Mouse (Mus musculus): ENCODE results near the gene Aplp2. TPM values are rescaled to one million over a fixed set of nuclear protein-coding genes. Genes with fewer than 3 reads are reported as not detected.

The Aplp2 gene
- polyA plus RNA-seq, 1 experiment from 2014 or later = 292 TPM

DNA sequence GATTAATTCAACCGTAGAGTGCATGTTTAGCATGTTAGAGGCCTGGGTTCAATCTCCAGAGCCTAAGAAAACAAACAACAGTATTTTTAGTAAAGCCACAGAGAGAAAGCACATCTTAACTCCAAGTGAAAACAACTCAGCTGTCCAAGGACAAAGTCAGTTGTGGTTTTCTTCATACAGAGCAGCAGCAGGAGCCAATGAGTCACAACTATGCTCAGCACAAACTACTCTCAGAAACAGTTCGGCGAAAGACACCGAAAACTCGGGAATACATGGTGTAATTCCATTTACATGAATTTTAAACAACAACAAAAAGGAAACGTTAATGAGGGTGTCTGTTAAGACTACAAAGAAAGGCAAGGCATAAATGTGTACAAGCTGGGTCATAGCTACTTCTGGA lies 8.5 kb downstream of the Aplp2 start:
- Histone ChIP-seq H3K4me2 (replicated peaks; ENCODE audit: low read depth, low read length) (no peak overlapping the region), H3K9me3 (ENCODE audit: control insufficient read depth, low read depth, low read length) (no peaks in the 10 kb centered on the region)
- WGBS = 81% methylated on average over 6 of the region's 6 CpGs

DNA sequence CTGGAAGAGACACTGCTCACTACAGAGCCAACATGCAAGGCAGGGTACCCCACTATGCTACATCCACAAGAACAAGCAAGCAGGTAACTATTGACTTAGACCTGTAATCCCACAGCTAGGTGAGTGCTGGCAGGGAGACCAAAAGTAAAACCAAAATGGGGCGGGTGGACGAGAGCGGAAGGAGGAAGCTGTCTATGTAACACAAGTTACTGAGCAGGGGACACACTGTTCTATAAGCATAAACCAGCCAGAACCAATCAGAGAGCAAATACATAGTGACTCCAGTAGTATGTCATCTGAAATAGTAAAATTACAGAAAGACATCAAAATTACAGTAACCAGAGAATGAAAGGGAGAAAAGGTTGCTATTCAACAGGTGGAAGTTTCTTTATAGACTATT lies 13.0 kb downstream of the Aplp2 start:
- H3K9ac ChIP-seq (replicated peaks; ENCODE audit: low read depth, low read length) = no peak overlapping the region
- WGBS = 93% methylated on average over 3 of the region's 3 CpGs
- no peak overlapping the region for H3K4me2 ChIP-seq (replicated peaks; ENCODE audit: low read depth, low read length)
- no peak overlapping the region for H3K4me3 ChIP-seq (ENCODE audit: low read depth, low read length)
- 0 out of 2 replicates have a peak, but pooled peaks cover 3% of the 10 kb centered on the region for H3K9me3 ChIP-seq (ENCODE audit: control insufficient read depth, low read depth, low read length)
- ATAC-seq (ENCODE audit: insufficient number of reproducible peaks, insufficient read depth, low FRiP score, low read depth) = no peak
- no peaks in the 10 kb centered on the region for H3K4me1 ChIP-seq (ENCODE audit: control insufficient read depth, insufficient read depth, low read length)
- H3K27ac ChIP-seq (ENCODE audit: low read length) = no peak overlapping the region
- no peaks in the 10 kb centered on the region for H3K27me3 ChIP-seq (ENCODE audit: control insufficient read depth, insufficient read depth, low read length)
- no peaks in the 10 kb centered on the region; the same call in 1 of the 2 replicates for H3K36me3 ChIP-seq (ENCODE audit: control insufficient read depth, insufficient read depth, low read length)

More for the DNA sequence above, 8.5 kb downstream of the Aplp2 start:
- no peak for ATAC-seq (ENCODE audit: insufficient number of reproducible peaks, insufficient read depth, low FRiP score, low read depth)
- Histone ChIP-seq H3K27me3 (ENCODE audit: control insufficient read depth, insufficient read depth, low read length) (no peaks in the 10 kb centered on the region), H3K4me1 (ENCODE audit: control insufficient read depth, insufficient read depth, low read length) (peaks cover 14% of the 10 kb centered on the region), H3K27ac (ENCODE audit: low read length) (no peak overlapping the region), H3K9ac (replicated peaks; ENCODE audit: low read depth, low read length) (no peak overlapping the region), H3K4me3 (ENCODE audit: low read depth, low read length) (no peak overlapping the region), H3K36me3 (ENCODE audit: control insufficient read depth, insufficient read depth, low read length) (no peaks in the 10 kb centered on the region)

DNA sequence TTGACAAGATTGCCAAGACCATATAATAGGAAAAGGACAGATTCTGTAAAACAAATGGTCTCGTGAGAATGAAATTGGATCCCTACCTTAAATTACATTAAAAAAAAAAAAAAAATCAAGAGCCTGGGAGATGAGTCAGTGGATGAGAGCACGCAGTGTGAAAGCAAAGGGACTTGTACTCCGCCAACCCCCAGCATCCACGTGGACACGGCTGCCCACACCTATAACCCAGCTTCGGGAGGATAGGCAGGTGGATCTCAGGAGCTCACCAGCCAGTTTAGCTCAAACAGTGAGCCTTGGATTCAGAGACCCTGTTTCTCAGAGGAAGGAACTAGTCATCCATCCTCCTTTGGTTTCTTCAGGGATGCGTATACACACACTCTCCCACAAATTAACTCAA lies 13.8 kb downstream of the Aplp2 start:
- WGBS = 92% methylated on average over 7 of the region's 7 CpGs
- no peaks in the 10 kb centered on the region for H3K4me1 ChIP-seq (ENCODE audit: control insufficient read depth, insufficient read depth, low read length)
- 0 out of 2 replicates have a peak, but pooled peaks cover 3% of the 10 kb centered on the region for H3K9me3 ChIP-seq (ENCODE audit: control insufficient read depth, low read depth, low read length)
- H3K9ac ChIP-seq (replicated peaks; ENCODE audit: low read depth, low read length) = no peak overlapping the region
- no peak for ATAC-seq (ENCODE audit: insufficient number of reproducible peaks, insufficient read depth, low FRiP score, low read depth)
- no peak overlapping the region for H3K4me3 ChIP-seq (ENCODE audit: low read depth, low read length)
- H3K36me3 ChIP-seq (ENCODE audit: control insufficient read depth, insufficient read depth, low read length) = no peaks in the 10 kb centered on the region; the same call in 1 of the 2 replicates
- no peak overlapping the region for H3K4me2 ChIP-seq (replicated peaks; ENCODE audit: low read depth, low read length)
- H3K27ac ChIP-seq (ENCODE audit: low read length) = no peak overlapping the region
- H3K27me3 ChIP-seq (ENCODE audit: control insufficient read depth, insufficient read depth, low read length) = no peaks in the 10 kb centered on the region

- Histone ChIP-seq H3K9me3 (ENCODE audit: control insufficient read depth, low read depth, low read length) (0 out of 2 replicates have a peak, but pooled peaks cover 3% of the 10 kb centered on the region), H3K27ac (ENCODE audit: low read length) (no peak overlapping the region), H3K9ac (replicated peaks; ENCODE audit: low read depth, low read length) (no peak overlapping the region), H3K36me3 (ENCODE audit: control insufficient read depth, insufficient read depth, low read length) (no peaks in the 10 kb centered on the region; the same call in 1 of the 2 replicates), H3K4me1 (ENCODE audit: control insufficient read depth, insufficient read depth, low read length) (no peaks in the 10 kb centered on the region), H3K4me2 (replicated peaks; ENCODE audit: low read depth, low read length) (no peak overlapping the region), H3K27me3 (ENCODE audit: control insufficient read depth, insufficient read depth, low read length) (no peaks in the 10 kb centered on the region), H3K4me3 (ENCODE audit: low read depth, low read length) (no peak overlapping the region)
- ATAC-seq (ENCODE audit: insufficient number of reproducible peaks, insufficient read depth, low FRiP score, low read depth) = no peak
Measured at GRCm38 (mm10) chr9:31196742-31197141, 14.9 kb downstream of the Aplp2 start.

GRCm38 (mm10) chr9:31195573-31195972 lies 16.0 kb downstream of the Aplp2 start:
- Histone ChIP-seq H3K27me3 (ENCODE audit: control insufficient read depth, insufficient read depth, low read length) (no peaks in the 10 kb centered on the region), H3K9me3 (ENCODE audit: control insufficient read depth, low read depth, low read length) (0 out of 2 replicates have a peak, but pooled peaks cover 3% of the 10 kb centered on the region), H3K4me1 (ENCODE audit: control insufficient read depth, insufficient read depth, low read length) (no peaks in the 10 kb centered on the region), H3K36me3 (ENCODE audit: control insufficient read depth, insufficient read depth, low read length) (no peaks in the 10 kb centered on the region; the same call in 1 of the 2 replicates), H3K4me3 (ENCODE audit: low read depth, low read length) (no peak overlapping the region), H3K4me2 (replicated peaks; ENCODE audit: low read depth, low read length) (no peak overlapping the region), H3K27ac (ENCODE audit: low read length) (no peak overlapping the region), H3K9ac (replicated peaks; ENCODE audit: low read depth, low read length) (no peak overlapping the region)
- ATAC-seq (ENCODE audit: insufficient number of reproducible peaks, insufficient read depth, low FRiP score, low read depth) = no peak
- WGBS = 94% methylated on average over 1 of the region's 1 CpGs

- Histone ChIP-seq H3K4me1 (ENCODE audit: control insufficient read depth, insufficient read depth, low read length) (no peaks in the 10 kb centered on the region), H3K36me3 (ENCODE audit: control insufficient read depth, insufficient read depth, low read length) (no peaks in the 10 kb centered on the region; the same call in 1 of the 2 replicates), H3K9ac (replicated peaks; ENCODE audit: low read depth, low read length) (no peak overlapping the region), H3K4me3 (ENCODE audit: low read depth, low read length) (no peak overlapping the region), H3K27me3 (ENCODE audit: control insufficient read depth, insufficient read depth, low read length) (no peaks in the 10 kb centered on the region), H3K4me2 (replicated peaks; ENCODE audit: low read depth, low read length) (no peak overlapping the region), H3K27ac (ENCODE audit: low read length) (no peak overlapping the region), H3K9me3 (ENCODE audit: control insufficient read depth, low read depth, low read length) (0 out of 2 replicates have a peak, but pooled peaks cover 3% of the 10 kb centered on the region)
- ATAC-seq (ENCODE audit: insufficient number of reproducible peaks, insufficient read depth, low FRiP score, low read depth) = no peak
- 82% methylated on average over 7 of the region's 7 CpGs for WGBS
Measured at GRCm38 (mm10) chr9:31192378-31192777, 19.2 kb downstream of the Aplp2 start.

DNA sequence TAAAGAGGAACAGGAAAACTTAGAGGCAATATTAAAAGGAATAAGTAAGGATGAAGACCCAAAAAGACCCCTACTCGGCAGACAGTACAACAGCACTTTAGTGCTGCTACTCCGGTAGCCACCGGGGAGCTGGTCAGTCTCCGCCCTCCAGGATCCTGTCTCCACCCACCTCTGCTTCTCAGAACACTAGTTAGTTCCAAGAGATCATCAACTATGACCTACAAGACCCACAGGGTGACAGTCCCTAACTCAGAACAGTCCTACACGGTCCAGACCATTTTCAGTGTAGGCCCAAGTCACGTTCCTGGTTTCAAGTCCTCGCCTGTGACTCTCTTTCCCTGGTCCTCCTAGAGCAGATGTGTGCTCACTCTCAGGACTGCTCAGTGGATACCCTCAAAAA lies 20.1 kb downstream of the Aplp2 start:
- ATAC-seq (ENCODE audit: insufficient number of reproducible peaks, insufficient read depth, low FRiP score, low read depth) = no peak
- no peak overlapping the region for H3K4me2 ChIP-seq (replicated peaks; ENCODE audit: low read depth, low read length)
- H3K27ac ChIP-seq (ENCODE audit: low read length) = no peak overlapping the region
- no peaks in the 10 kb centered on the region; the same call in 1 of the 2 replicates for H3K36me3 ChIP-seq (ENCODE audit: control insufficient read depth, insufficient read depth, low read length)
- no peaks in the 10 kb centered on the region for H3K27me3 ChIP-seq (ENCODE audit: control insufficient read depth, insufficient read depth, low read length)
- H3K4me1 ChIP-seq (ENCODE audit: control insufficient read depth, insufficient read depth, low read length) = no peaks in the 10 kb centered on the region
- no peak overlapping the region for H3K9ac ChIP-seq (replicated peaks; ENCODE audit: low read depth, low read length)
- WGBS = 76% methylated on average over 7 of the region's 7 CpGs
- H3K4me3 ChIP-seq (ENCODE audit: low read depth, low read length) = no peak overlapping the region
- 0 out of 2 replicates have a peak, but pooled peaks cover 3% of the 10 kb centered on the region for H3K9me3 ChIP-seq (ENCODE audit: control insufficient read depth, low read depth, low read length)

- Histone ChIP-seq H3K27ac (ENCODE audit: low read length) (no peak overlapping the region), H3K4me3 (ENCODE audit: low read depth, low read length) (no peak overlapping the region), H3K4me1 (ENCODE audit: control insufficient read depth, insufficient read depth, low read length) (no peaks in the 10 kb centered on the region), H3K4me2 (replicated peaks; ENCODE audit: low read depth, low read length) (no peak overlapping the region), H3K9me3 (ENCODE audit: control insufficient read depth, low read depth, low read length) (no peaks in the 10 kb centered on the region), H3K27me3 (ENCODE audit: control insufficient read depth, insufficient read depth, low read length) (no peaks in the 10 kb centered on the region), H3K9ac (replicated peaks; ENCODE audit: low read depth, low read length) (no peak overlapping the region), H3K36me3 (ENCODE audit: control insufficient read depth, insufficient read depth, low read length) (no peaks in the 10 kb centered on the region; the same call in 1 of the 2 replicates)
- no peak for ATAC-seq (ENCODE audit: insufficient number of reproducible peaks, insufficient read depth, low FRiP score, low read depth)
- WGBS = 43% methylated on average over 2 of the region's 2 CpGs
Measured at GRCm38 (mm10) chr9:31189194-31189593, 22.4 kb downstream of the Aplp2 start.

DNA sequence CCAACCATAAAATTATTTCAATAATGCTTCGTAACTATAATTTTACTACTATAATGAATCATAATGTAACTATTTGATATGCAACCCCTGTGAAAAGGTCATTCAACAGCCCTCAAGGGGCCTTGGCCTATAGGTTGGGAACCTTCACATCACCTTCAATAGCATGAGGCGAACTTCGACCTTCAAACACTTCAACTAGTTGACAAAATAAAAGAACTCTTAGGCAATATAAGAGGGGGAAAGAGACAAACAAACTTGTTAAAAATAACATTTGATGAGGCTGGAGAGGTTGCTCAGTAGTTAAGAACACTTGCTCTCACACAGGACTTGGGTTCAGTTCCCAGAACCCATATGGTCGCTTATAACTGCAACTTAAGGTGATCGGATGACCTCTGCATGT lies 27.2 kb downstream of the Aplp2 start:
- H3K4me3 ChIP-seq (ENCODE audit: low read depth, low read length) = no peak overlapping the region
- no peak overlapping the region for H3K9ac ChIP-seq (replicated peaks; ENCODE audit: low read depth, low read length)
- H3K4me2 ChIP-seq (replicated peaks; ENCODE audit: low read depth, low read length) = no peak overlapping the region
- no peaks in the 10 kb centered on the region for H3K9me3 ChIP-seq (ENCODE audit: control insufficient read depth, low read depth, low read length)
- 94% methylated on average over 5 of the region's 5 CpGs for WGBS
- H3K36me3 ChIP-seq (ENCODE audit: control insufficient read depth, insufficient read depth, low read length) = no peaks in the 10 kb centered on the region
- no peak overlapping the region for H3K27ac ChIP-seq (ENCODE audit: low read length)
- no peaks in the 10 kb centered on the region for H3K27me3 ChIP-seq (ENCODE audit: control insufficient read depth, insufficient read depth, low read length)
- peaks cover 15% of the 10 kb centered on the region; the same call in 1 of the 2 replicates for H3K4me1 ChIP-seq (ENCODE audit: control insufficient read depth, insufficient read depth, low read length)
- no peak for ATAC-seq (ENCODE audit: insufficient number of reproducible peaks, insufficient read depth, low FRiP score, low read depth)

Data from stomach, embryonic 14.5 days (tissue).